Mouse (Mus musculus) urinary bladder, adult 2 months (tissue): ENCODE measurements around the gene Rhcg. TPM values are rescaled to one million over a fixed set of nuclear protein-coding genes. Genes with fewer than 3 reads are reported as not detected.

Experiments
- DNase-seq: peaks from one replicate; pipeline ENCODE4 v3.0.0; 2022; ENCODE audit warnings: low spot score
- polyA plus RNA-seq: library from polyadenylated mRNA; depleted of rRNA; stranded (reverse); fragments of >200 nt; gene quantifications from 2 replicates; pipeline ENCODE4 v1.2.3, GENCODE M21; 2012; rRNA removed

Gene Rhcg
- polyA plus RNA-seq, 1 experiment, result not detected

- DNase-seq, result no peak
Measured at GRCm38 (mm10) chr7:79552702-79553101, 64.8 kb downstream of the Rhcg start.

DNA sequence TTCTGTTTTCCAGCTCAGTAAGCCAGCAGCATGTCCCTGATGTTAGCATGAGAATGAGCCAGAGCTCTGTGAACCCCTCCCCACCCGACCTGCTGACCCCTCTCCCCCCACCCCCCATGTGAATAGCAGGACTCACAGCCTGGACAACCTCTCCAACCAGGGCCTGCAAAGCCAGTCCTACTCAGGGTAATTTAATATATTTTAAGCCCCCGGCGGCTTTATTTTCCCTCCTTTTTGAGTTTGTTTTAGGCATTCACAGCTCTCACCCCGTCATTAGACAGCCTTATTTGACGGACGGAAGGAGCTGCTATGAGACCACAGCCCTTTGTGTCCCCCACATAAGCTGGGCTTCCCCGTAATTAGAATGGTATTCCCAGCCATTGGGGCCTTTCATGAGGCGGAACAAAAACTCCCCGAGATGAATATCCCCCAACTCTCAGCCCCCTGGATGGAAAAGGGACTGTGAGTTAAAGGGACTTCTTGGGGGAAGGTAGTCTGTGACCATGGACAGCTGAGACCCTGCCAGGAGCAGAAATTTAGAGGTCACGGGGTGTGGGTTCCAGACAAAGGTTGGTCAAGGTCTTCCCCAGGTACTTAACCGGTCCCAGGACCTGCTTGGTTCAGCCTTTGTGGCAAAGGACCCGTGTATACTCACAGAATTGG is 68.4 kb downstream of the Rhcg start:
- DNase-seq, result no peak

- DNase-seq, result peak; percentile 50
Measured at GRCm38 (mm10) chr7:79547092-79547491, 70.4 kb downstream of the Rhcg start.

- no peak for DNase-seq
Measured at GRCm38 (mm10) chr7:79545066-79545400, 72.4 kb downstream of the Rhcg start.

GRCm38 (mm10) chr7:79544281-79545065 is 73.0 kb downstream of the Rhcg start:
- no peak for DNase-seq

Other genes with a start within 250 kb of the Rhcg start
- 0.08 and 0.13 TPM in 2 replicates for gene Rlbp1, start 230.6 kb downstream of the Rhcg start, polyA plus RNA-seq
- 0.80 and 0.99 TPM in 2 replicates for gene Fanci, start 225.7 kb downstream of the Rhcg start, polyA plus RNA-seq
- gene Polg, start 151.3 kb downstream of the Rhcg start, polyA plus RNA-seq, result 50.9 and 56.0 TPM in 2 replicates
- gene Ticrr, start 42.5 kb upstream of the Rhcg start, polyA plus RNA-seq, result 0.10 TPM in 2 replicates
- 4.3 TPM in 2 replicates for gene Kif7, start 98.1 kb upstream of the Rhcg start, polyA plus RNA-seq
- gene Plin1, start 115.2 kb upstream of the Rhcg start, polyA plus RNA-seq, result 18.0 and 30.2 TPM in 2 replicates
- 7.1 and 7.9 TPM in 2 replicates for gene Pex11a, start 125.5 kb upstream of the Rhcg start, polyA plus RNA-seq
- 0.15 and 0.29 TPM in 2 replicates for gene Wdr93, start 125.5 kb upstream of the Rhcg start, polyA plus RNA-seq
- 0.08 TPM in 1 of 2 replicates, not detected in the other for gene Mesp1, start 176.1 kb upstream of the Rhcg start, polyA plus RNA-seq
- 0.03 and 0.10 TPM in 2 replicates for gene Mesp2, start 193.1 kb upstream of the Rhcg start, polyA plus RNA-seq
- 32.3 and 34.2 TPM in 2 replicates for gene Anpep, start 243.4 kb upstream of the Rhcg start, polyA plus RNA-seq